14 mouse cellular contexts compared by ENCODE assay signal in genomic region chr12:75495636-75496035, GRCm38 (mm10).
DNase-seq lines count a peak whose midpoint lies in the region.
"Had no signal": no experiment of that assay in that cellular context is flagged by ENCODE, and none has a peak within 500 bp of the region (broad histone marks: within the 10 kb centered on the region; RNA-seq: fewer than 3 reads in every experiment).

No protein-coding gene starts in this region.

- peak; percentile 36 to 58 for DNase-seq in cerebellum, adult 18-20 months
- no peak for DNase-seq in cerebellum, postnatal 10 days
- DNase-seq in cerebellum, adult 9-11 months: peak; percentile 46
- no peak for DNase-seq in cerebellum, adult 11 months
- peak; percentile 68 for DNase-seq in brain, adult 2 months (ENCODE audit: low read depth, low spot score)
- no peak for DNase-seq in adipocyte (ENCODE audit: low spot score)
- DNase-seq: adrenal gland, adult 2 months; adrenal gland, postnatal 14 days; B cell, adult 2 months; forebrain, postnatal 0 days; gastrocnemius, postnatal 25 days; heart, adult 2 months; heart, postnatal 14 days; kidney, adult 8-10 months had no signal

Comparison
In these comparisons a context has a peak if more than half of its experiments do, and no peak if none do; other contexts are left out.
1. DNase-seq: peak in cerebellum, adult 18-20 months (2 of 2), cerebellum, adult 9-11 months (single experiment) and brain, adult 2 months (single experiment); none in cerebellum, postnatal 10 days (0 of 2), cerebellum, adult 11 months (single experiment) and adipocyte (single experiment).